Mouse (Mus musculus): Measurements from ENCODE around the gene Atrn.

Atrn gene

GRCm38 (mm10) chr2:130905751-130906583 is at the start of gene Atrn, which contains the start of gene 4930402H24Rik:
Gene Atrn, plus strand, starts transcription at chr2:130906495.
Gene 4930402H24Rik, minus strand, starts transcription at chr2:130906406.
- DNase-seq: peak; percentile 95 to 96

- DNase-seq: no peak
Measured at GRCm38 (mm10) chr2:130862091-130862490, 44.2 kb upstream of the Atrn start.

- DNase-seq: no peak
Measured at GRCm38 (mm10) chr2:130870916-130871315, 35.4 kb upstream of the Atrn start.

GRCm38 (mm10) chr2:130877376-130877775 is 28.9 kb upstream of the Atrn start:
- no peak for DNase-seq

- DNase-seq: no peak
Measured at GRCm38 (mm10) chr2:130886983-130887382, 19.3 kb upstream of the Atrn start.

GRCm38 (mm10) chr2:130887456-130887855 is 18.8 kb upstream of the Atrn start:
- no peak for DNase-seq

- no peak for DNase-seq
Measured at GRCm38 (mm10) chr2:130896944-130897343, 9.4 kb upstream of the Atrn start.

GRCm38 (mm10) chr2:130897856-130898255 is 8.4 kb upstream of the Atrn start:
- no peak for DNase-seq

GRCm38 (mm10) chr2:130898783-130899182 is 7.5 kb upstream of the Atrn start:
- no peak for DNase-seq

GRCm38 (mm10) chr2:130906584-130907315 is 455 bp downstream of the Atrn start:
- no peak for DNase-seq

- no peak for DNase-seq
Measured at GRCm38 (mm10) chr2:130911691-130912090, 5.4 kb downstream of the Atrn start.

- DNase-seq: no peak
Measured at GRCm38 (mm10) chr2:130914873-130915272, 8.6 kb downstream of the Atrn start.

GRCm38 (mm10) chr2:130916521-130917147 is 10.3 kb downstream of the Atrn start:
- no peak for DNase-seq

- DNase-seq: no peak
Measured at GRCm38 (mm10) chr2:130917686-130918085, 11.4 kb downstream of the Atrn start.

GRCm38 (mm10) chr2:130919062-130919593 is 12.8 kb downstream of the Atrn start:
- no peak for DNase-seq

- no peak for DNase-seq
Measured at GRCm38 (mm10) chr2:130924950-130925349, 18.7 kb downstream of the Atrn start.

- no peak for DNase-seq
Measured at GRCm38 (mm10) chr2:130928031-130928430, 21.7 kb downstream of the Atrn start.

GRCm38 (mm10) chr2:130928530-130928929 is 22.2 kb downstream of the Atrn start:
- no peak for DNase-seq

GRCm38 (mm10) chr2:130929994-130930393 is 23.7 kb downstream of the Atrn start:
- peak in 1 of 2 experiments; percentile 17 for DNase-seq

- DNase-seq: peak in 1 of 2 experiments; percentile 19
Measured at GRCm38 (mm10) chr2:130932865-130933264, 26.6 kb downstream of the Atrn start.

GRCm38 (mm10) chr2:130949781-130950180 is 43.5 kb downstream of the Atrn start:
- DNase-seq: no peak

GRCm38 (mm10) chr2:130950548-130950947 is 44.3 kb downstream of the Atrn start:
- DNase-seq: peak; percentile 75 to 83

- DNase-seq: no peak
Measured at GRCm38 (mm10) chr2:130958906-130959305, 52.6 kb downstream of the Atrn start.

All from lung, postnatal 4 days (tissue).